Mouse (Mus musculus): ENCODE data around the gene Rap1gap2. TPM values are rescaled to one million over a fixed set of nuclear protein-coding genes. Genes with fewer than 3 reads are reported as not detected.

Rap1gap2 gene
- total RNA-seq (2021): 100 to 1,000 TPM; 125 to 142 TPM
- long read RNA-seq, full-length matches to known transcripts: 28 of 151 reads
- long read RNA-seq, partial matches to known transcripts: 20 of 151 reads
- long read RNA-seq, other reads (novel, unspliced or antisense): 103 of 151 reads

DNA sequence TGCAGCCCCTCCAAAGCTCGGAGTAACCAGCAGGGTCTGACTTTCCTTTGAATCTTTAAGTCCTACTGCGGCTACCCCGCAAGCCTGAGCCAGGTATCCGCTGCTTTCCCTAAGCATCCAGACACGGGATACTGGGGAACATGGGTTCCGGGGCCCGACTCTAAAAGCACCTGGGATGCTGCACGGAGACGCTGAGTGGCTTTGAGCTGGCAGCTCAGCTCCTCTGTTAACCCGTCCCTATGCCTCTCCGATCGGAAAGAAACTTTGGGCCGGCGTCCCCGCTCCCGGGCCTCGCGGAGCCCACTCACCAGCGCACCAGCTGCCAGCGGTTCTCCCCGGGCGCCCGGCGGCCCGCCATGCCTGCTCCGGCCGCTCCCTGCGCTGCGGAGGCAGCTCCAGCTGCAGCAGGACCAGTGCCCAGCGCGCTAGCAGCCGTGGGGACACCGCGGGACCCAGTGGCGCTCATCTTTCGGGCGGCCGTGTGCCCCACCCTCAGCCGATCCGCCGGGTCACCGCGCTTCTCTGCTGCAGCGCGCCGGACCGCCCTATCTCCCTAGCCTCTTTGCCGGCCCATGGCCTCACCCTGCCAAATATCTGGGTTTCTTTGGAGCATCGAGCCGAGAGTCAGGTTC, at the start of gene Rap1gap2:
Gene Rap1gap2, minus strand, starts transcription at position 371 of the 632 bp plus-strand sequence.
- DNase-seq (ENCODE audit: low spot score in 2 of 2): no peak

GRCm38 (mm10) chr11:74660336-74660735, 49.6 kb upstream of the Rap1gap2 start:
- DNase-seq (ENCODE audit: low spot score in 2 of 2): no peak

DNA sequence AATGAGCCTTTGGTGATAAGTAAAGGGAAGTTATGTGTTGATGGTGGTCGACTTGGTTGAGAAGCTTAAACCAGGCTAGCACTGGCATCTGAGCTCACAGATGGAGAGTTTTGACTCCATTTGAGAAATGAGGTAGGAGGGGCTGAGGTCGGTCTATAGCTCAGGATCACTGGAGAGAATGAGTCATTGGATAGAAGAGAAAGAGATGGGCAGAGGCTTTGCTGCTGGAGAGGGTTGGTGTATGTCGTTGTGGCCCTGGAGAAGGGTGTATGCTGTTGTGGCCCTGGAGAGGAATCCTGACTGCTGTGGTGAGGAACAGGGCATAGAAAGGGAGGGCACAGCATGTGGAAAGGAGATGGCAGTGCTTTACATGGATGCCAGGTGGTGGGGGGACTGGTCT, 45.2 kb upstream of the Rap1gap2 start:
- no peak for DNase-seq (ENCODE audit: low spot score in 2 of 2)

- DNase-seq (ENCODE audit: low spot score in 2 of 2): no peak
These were observed 42.7 kb upstream of the Rap1gap2 start for GRCm38 (mm10) chr11:74653385-74653784.

DNA sequence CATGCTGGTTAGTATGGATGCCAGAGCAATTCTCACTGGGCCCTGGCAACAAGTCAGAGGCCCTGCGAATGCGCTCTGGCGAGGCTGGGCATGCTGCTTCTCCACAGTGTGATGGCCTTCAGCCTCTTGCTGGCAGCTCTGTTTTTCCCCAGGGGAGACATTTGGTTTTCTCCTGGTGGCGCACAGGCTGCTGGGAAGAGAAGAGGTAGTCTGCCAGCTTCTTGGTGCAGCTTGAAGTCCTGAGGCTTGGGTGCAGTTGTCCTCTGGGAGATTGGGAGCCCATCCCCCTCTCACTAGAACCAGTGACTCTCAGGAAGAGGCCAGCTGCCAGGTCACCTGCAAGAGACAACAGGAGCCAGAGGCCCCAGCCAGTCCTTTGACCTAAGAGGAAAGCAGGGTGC, 42.1 kb upstream of the Rap1gap2 start:
- no peak for DNase-seq (ENCODE audit: low spot score in 2 of 2)

- no peak for DNase-seq (ENCODE audit: low spot score in 2 of 2)
These were observed 39.9 kb upstream of the Rap1gap2 start for GRCm38 (mm10) chr11:74650576-74651100.

DNA sequence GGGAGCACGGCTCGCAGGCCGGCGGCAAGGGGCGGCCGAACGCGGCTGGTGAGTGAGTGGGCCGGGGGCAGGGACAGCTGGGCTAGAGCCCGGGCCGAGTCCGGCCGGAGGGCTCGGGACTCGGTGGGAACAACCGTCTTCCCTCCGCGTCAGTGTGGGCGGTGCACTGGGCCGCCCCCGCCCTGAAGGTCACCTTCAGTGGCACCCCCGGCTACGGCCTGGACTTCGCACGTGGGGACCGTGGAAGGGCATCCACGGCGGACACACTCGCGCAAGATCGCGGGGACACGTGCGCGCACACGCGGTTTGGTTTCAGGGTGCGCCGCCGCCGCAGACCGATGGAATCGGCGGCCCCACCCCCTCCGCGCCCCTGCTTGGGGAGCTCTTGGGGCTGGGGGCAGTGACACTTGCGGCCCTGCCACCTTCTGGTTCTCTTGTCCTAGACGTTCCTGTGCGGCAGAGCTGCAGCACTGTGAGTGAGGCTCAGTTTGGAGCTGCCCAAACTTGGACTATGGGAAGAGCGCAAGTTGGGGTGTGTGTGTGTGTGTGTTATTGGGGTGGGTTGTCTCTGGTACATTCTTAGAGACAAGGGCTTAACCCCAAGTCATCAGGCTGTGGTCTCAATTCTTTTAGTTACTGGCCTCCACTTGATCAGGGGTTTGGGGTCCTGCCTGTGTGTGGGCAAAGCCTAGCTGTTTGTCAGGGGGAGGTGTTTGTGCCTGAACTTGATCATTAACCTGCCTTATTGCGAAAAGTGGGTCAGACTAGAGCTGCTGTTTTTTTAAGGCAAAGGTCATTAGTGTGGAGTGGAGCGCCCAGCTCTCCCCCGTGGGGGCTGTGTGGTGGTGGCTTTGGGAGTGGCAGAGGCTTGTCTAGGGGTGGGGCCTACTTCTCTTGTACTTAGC, 39.2 kb upstream of the Rap1gap2 start:
- DNase-seq (ENCODE audit: low spot score in 2 of 2): no peak

DNA sequence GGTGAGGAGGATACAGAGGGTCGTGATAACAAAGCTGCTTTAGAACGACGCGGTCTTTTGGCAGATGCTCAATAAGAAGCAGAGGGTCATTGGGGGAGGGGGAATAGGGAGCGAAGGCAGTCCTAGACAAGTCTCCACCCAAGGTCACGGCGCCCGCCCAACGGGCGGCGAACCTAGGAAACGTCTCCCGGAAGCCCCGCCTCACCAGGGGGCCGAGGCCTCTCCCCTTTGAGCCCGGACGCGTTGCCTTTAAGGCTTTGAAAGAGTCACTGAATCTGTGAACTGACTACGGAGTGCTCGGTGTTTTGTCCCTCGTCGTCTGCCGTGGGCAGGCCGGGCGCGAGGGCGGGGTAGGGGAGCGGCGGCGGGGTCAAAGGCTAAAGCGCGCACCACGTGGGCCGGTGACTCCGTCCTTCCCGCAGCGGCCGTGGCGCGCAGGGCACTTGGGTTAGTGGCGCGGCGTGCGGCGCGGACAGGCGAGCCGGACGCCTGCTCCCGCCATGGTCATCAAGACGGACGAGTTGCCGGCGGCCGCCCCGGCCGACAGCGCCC, 38.5 kb upstream of the Rap1gap2 start, which contains the start of gene Cluh:
Gene Cluh, plus strand, starts transcription at position 401 of the 552 bp plus-strand sequence.
- DNase-seq (ENCODE audit: low spot score in 2 of 2): peak; percentile 97 to 99

DNA sequence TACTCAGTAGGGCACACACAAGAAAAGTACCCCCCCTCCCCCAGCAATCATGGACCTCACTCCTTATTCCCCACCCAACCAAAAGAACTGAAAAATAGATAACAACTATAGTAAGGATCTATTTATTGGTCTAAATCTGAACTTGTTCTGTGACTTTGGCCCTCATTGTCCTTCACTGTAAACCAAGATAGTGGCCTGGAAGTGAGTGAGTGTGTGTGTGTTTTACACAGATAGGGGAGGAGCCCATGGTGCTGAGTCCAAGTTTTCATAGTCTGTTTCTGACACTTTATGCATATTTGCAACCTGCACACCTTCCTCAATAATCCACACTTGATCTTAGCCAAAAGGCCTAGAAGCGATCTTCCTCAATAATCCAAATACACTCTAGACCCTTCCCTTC, 38.0 kb upstream of the Rap1gap2 start:
- DNase-seq (ENCODE audit: low spot score in 2 of 2): no peak

DNA sequence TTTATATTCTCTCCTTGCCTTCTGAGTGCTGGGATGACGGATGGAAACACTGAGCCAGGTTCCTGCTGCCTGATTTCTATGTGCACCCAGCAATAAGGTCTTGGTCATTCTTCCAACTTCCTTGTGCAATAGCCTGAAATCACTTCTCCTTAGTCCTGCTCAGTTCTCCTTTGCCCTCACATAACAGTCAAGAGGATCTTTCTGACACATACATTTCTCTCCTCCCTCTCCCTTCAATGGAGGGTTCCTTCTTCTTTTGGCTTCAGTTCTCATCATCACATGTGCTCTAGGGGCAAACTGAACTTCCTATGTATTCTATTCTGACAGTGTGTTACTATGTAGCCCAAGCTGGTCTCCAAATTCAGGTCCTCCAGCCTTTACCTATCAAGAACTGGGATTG, 37.3 kb upstream of the Rap1gap2 start:
- no peak for DNase-seq (ENCODE audit: low spot score in 2 of 2)

- DNase-seq (ENCODE audit: low spot score in 2 of 2): no peak
These were observed 28.9 kb upstream of the Rap1gap2 start for GRCm38 (mm10) chr11:74639628-74640027.

- no peak for DNase-seq (ENCODE audit: low spot score in 2 of 2)
These were observed 28.2 kb upstream of the Rap1gap2 start for GRCm38 (mm10) chr11:74638791-74639411.

DNA sequence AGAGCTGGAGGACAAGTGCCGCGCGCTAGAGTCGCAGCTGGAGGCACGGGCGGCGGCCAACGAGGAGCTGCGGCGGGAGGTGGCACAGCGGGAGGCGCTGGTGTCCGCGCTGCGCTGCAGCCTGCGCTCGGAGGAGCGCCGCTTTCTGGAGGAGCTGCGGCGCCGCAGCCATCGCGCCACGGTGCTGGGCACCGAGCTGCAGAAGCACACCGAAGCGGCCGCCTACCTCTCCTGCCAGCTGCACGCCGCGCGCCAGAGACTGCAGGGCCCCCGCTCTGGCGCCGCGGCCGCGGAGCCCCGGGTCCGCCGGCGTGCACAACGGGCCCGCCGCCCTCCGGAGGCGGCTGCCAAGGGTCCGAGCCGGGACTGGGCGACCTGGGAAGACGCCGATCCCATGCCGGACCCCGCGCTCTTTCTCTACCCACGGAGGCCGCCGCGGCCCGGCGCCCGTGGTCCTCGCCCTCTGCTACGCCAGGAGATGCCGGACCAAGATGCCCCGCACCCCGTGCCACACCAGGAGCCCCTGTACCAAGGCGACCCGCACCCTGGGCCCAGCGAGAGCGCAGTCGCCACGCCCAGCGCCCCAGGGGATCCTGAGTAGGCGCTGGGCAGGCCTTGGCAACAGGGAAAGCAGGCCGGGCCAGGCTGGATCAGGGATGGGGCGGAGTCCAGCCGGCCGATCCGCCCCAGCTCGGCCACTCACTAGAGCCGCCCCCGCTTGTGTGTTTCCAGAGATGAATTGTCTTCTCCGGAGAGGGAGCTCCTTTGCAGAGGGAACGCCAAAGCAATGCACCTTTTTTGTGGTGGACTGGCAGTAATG, 27.5 kb upstream of the Rap1gap2 start:
- DNase-seq (ENCODE audit: low spot score in 2 of 2): peak; percentile 50 to 66

DNA sequence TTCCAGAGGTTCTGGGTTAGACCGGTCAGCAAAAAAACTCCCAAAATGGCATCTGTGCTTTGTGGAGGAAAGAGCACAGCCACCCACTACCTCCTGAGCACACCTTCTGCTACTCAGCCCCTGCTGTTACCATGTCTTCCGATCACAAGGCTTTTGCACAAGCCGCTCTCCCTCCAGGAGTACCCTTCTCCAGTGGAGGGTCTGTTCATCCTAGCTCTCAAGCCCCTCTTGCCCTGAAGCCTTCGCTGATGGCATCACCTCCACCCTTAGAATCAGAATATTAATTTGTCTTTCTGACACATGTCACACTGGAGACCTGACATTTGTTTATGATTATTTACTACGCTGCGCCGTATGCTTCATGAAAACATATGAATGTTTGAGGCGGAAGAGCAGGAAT, 26.8 kb upstream of the Rap1gap2 start:
- DNase-seq (ENCODE audit: low spot score in 2 of 2): no peak

DNA sequence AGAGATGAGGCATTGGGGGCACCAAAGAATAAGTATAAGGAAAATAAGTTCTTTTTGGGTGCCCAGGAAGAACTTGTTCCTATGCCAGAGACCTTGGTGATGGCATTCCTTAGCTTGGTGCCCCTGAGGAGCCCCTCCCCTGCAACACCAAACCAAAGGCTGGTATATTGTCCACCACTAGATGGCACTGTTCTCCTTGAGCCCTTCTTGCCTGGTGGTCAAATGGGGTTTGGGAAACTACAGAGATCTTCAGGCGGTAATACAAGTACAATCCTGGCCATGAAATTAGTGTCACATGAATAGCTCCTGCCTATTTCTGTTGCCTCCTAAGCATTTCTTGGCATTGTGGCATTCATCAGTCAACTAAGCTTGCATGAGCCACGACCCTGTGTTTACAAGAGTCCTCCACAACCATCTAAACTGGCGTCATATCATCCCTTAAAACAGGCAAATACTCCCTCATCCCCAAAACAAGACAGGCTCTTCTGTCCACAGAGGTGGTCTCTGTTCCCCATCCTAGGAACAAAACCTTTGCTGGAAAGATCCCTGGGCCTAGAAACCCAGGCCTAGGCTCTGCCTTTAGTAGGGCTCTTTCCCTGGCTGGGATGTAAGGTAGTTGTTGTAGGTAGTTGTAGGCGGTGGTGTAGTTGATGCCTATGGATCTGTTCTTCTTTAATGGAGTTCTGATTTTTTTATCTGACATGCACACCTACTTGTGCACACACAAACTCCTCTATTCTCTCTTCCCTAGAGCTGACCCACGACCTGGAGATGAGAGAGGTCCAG, 24.0 kb upstream of the Rap1gap2 start:
- peak in 1 of 2 experiments; percentile 79 for DNase-seq (ENCODE audit: low spot score in 2 of 2)

DNA sequence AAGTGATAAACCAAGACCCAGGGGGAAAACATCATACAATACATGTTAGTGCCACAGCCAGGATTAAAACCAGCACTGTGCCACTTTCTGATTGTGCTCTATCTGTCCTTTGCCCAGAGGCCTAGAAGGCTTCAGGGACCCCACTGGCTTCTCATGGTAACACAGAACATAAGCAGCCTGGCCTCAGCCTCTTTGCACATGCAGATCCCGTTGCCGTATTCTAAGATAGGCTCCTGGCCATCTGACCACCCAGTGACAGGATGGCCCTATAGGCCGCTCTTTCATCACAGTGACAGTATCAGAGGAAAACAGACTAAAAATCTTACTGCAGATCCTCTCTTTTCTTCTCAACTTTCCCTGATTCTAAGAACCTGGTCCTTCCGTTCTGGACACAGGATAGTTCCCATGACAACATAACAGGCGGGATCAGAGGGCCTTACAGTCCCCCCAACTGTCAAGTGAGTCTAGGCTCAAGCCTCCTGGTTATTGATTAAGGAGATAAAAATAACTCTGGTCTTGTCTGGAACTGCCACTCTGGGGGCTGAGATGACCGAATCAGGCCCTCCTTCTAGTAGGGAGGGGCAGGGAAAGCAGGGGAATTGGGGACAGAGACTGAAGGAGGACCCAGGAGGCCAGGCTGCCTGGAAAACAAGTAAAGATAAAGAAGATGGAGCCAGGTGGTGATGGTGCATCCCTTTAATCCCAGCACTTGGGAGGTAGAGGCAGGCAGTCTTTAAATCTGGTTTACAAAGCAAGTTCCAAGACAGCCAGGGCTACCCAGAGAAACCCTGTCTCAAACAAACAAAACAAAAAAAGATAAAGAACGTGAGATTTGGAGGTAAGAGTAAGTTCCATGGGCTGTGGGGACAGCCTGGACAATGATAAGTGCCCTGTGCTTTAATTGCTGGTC, 21.4 kb upstream of the Rap1gap2 start:
- DNase-seq (ENCODE audit: low spot score in 2 of 2): no peak

GRCm38 (mm10) chr11:74627481-74627880, 16.8 kb upstream of the Rap1gap2 start:
- DNase-seq (ENCODE audit: low spot score in 2 of 2): no peak

DNA sequence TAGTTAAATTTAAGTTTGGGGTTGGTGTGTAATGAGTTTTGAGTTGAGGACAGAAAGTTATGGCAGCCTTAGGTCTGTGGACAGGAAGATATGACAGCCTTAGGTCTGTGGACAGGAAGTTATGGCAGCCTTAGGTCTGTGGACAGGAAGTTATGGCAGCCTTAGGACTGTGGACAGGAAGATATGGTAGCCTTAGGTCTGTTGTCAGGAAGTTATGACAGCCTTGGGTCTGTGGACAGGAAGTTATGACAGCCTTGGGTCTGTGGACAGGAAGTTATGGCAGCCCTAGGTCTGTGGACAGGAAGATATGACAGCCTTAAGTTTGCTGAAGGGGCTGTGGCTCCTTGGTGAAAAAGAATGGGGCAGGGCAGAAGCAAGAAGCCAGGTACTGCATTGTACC, 14.6 kb upstream of the Rap1gap2 start:
- DNase-seq (ENCODE audit: low spot score in 2 of 2): no peak

Data from layer of hippocampus, adult 18-20 months (tissue).